Mouse (Mus musculus): Measurements from ENCODE around the gene Cphx3.
"Not testable (repeated sequence)": the region's sequence is repeated elsewhere in the genome, so short reads cannot be mapped to it uniquely, and the experiment has no call there.

Cphx3 gene

GRCm38 (mm10) chr14:26173955-26174354 lies 91.9 kb downstream of the Cphx3 start:
- DNase-seq (ENCODE audit: low spot score) = not testable (repeated sequence)

DNA sequence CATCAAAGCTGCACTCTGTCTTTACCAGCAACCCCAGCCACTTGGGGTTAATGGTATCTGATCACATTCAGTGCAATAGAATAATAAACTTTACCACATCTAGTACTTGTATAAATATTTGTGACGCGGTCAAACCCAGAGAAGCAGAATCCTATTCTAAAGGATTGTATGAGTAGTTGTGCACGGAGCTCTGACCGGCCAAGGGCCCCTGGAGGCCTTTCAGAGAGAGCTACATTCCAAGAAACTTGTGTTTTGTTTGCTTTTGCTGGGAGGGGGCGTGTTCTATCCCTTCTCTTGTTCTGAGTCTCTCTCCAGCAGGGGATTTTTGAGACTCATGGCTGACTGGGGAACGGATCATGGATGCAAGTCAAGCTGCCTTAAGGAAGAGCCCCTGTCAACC lies 92.9 kb downstream of the Cphx3 start:
- not testable (repeated sequence) for DNase-seq (ENCODE audit: low spot score)

DNA sequence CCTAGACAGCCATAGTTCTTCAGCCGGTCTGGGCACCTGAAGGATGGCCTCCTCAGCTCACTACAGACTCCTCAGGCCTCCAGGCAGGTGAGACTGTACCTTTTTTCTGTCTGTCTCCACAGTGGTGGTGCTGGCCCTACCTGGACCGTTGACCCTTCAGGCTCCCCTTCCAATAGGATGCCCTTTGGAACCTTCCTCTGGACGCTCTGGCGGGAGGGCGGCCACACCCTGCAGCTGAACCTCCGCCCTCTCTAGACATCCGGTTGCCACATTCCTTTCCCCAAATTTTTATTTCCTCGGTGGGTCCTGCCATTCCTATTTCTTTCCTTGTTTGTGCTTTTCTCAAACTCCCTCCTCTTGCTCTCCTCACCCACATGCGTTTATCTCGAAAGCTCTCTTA lies 99.6 kb downstream of the Cphx3 start:
- not testable (repeated sequence) for DNase-seq (ENCODE audit: low spot score)

- not testable (repeated sequence) for DNase-seq (ENCODE audit: low spot score)
Measured at GRCm38 (mm10) chr14:26182380-26182779, 100.3 kb downstream of the Cphx3 start, which contains the start of gene Plac9b. Gene Plac9b, minus strand, starts transcription at chr14:26182480.

- not testable (repeated sequence) for DNase-seq (ENCODE audit: low spot score)
Measured at GRCm38 (mm10) chr14:26186638-26187037, 104.5 kb downstream of the Cphx3 start.

DNA sequence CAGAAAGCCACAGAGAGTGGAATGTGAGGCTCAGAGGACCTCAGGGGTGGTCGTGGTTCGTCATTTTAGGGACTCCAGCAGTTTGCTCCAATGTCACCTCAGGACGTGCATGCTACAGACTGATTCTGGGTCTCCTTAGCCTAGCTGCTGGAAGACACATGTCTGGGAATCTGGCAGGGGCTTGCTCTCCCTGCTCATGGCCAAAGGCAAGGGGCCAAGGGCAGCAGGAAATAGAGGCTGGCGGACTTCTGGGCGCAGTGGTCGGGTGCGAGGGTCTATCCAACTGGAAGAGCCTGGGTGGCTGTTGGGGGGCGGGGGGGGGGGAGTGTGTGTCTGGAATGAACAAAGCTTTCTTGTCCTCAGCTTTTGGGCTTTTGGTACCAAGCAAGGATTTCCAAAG lies 106.3 kb downstream of the Cphx3 start:
- not testable (repeated sequence) for DNase-seq (ENCODE audit: low spot score)

DNA sequence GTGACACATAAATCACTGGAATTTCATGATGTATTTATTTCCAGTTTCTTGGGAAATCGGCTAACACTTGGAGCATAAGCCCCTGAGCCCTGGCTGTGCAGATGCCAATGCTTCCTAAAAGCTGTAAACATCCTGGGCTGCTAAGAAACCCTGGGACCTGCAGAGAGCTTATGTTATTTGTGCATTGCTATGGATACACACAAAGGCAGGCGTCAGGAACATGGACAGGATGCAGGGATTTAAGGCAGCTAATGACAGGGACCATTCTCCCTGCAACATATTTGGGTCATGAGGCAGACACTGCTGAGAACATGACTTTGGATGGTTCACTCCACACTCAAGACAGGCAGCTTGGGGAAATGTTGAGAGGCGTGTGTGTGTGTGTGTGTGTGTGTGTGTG lies 115.8 kb downstream of the Cphx3 start:
- DNase-seq (ENCODE audit: low spot score) = not testable (repeated sequence)

DNA sequence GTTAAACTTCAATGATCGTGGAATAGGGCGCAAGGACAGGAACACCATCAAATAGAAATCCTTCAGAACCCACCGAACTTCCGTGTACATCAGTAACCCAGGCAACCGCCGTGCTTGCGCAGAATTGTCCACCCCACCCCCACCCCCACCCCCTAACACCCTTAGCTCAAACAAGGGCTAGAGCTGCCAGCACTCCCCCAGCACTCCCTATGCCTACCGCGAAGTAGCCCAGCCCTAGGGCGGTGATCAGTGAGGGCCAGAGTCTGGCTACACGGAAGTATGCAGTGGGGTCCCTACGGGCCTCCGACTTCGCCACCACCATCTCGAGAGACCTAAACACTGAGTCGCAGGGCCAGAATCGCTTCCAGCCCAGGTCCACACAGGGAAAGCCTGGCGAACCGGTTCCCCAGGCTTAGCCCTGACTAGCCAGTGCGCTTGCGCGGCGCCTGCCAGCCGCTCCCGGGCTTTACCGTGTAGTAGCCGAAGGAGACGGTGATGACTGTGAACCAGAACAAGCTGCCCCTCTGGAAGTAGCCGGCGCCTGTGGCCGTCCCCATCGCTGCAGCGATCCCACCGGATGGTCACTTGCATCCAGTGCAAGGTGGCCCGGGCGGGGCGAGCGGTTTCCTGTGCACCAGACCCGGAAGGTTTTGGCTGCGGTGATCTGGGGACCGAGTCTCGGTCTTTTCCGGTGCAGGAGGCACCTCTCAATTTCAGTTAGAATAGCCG lies 124.3 kb downstream of the Cphx3 start:
- not testable (repeated sequence) for DNase-seq (ENCODE audit: low spot score)

- DNase-seq (ENCODE audit: low spot score) = not testable (repeated sequence)
Measured at GRCm38 (mm10) chr14:26206926-26207247, 124.8 kb downstream of the Cphx3 start, which contains the start of gene Tmem254b. Gene Tmem254b, minus strand, starts transcription at chr14:26207041.

DNA sequence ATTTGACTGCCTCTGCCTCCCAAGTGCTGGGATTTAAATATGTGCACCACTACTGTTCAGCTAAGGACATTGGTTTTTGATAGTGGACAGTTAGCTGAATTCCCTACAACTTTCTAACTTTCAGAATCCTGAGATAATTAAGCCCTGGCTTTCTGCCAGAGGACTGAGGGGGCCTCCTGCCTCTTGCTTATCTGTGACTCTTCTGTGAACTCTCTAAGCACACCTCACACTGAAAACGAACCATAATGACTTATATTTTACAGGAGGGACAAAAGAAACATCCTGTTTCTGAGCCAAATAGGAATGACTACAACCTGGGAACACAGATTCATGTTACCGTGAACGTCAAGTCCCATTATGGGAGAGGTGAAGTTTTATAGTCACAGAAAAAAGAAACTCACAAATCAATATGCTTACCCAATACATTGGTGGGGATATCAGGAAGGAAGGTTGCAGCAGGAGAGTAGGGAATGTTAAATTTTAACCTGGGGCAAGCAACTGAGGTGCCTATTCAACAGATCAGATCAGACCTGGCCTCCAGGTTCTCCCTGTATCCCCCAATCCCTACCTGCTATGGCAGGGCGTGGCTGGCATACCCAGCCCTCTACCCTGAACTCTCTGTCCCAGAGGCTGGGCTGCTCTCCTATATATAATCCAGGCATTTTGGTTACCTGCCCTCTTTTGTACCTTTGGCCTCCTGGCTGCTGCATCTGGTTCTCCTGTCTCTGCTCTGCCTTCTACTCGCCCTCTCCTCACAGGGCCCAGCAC lies 134.3 kb downstream of the Cphx3 start:
- DNase-seq (ENCODE audit: low spot score) = not testable (repeated sequence)

GRCm38 (mm10) chr14:26237183-26237582 lies 155.1 kb downstream of the Cphx3 start:
- not testable (repeated sequence) for DNase-seq (ENCODE audit: low spot score)

- not testable (repeated sequence) for DNase-seq (ENCODE audit: low spot score)
Measured at GRCm38 (mm10) chr14:26257756-26258617, 175.9 kb downstream of the Cphx3 start, which contains the start of gene Duxbl3. Gene Duxbl3, plus strand, starts transcription at chr14:26257962.

- not testable (repeated sequence) for DNase-seq (ENCODE audit: low spot score)
Measured at GRCm38 (mm10) chr14:26258729-26259128, 176.6 kb downstream of the Cphx3 start.
